Mouse (Mus musculus): Measurements from ENCODE around the gene Gm42421.

Gm42421 gene

GRCm38 (mm10) chr5:143936156-143936555 lies 8.2 kb downstream of the Gm42421 start:
- DNase-seq (ENCODE audit: low read depth, low spot score), result no peak

- DNase-seq (ENCODE audit: low read depth, low spot score), result no peak
Measured at GRCm38 (mm10) chr5:143941588-143941987, 13.6 kb downstream of the Gm42421 start.

GRCm38 (mm10) chr5:143943231-143944125 lies 15.5 kb downstream of the Gm42421 start:
- DNase-seq (ENCODE audit: low read depth, low spot score), result no peak

- DNase-seq (ENCODE audit: low read depth, low spot score), result no peak
Measured at GRCm38 (mm10) chr5:143948361-143948760, 20.4 kb downstream of the Gm42421 start.

- no peak for DNase-seq (ENCODE audit: low read depth, low spot score)
Measured at GRCm38 (mm10) chr5:143950016-143950415, 22.0 kb downstream of the Gm42421 start.

- no peak for DNase-seq (ENCODE audit: low read depth, low spot score)
Measured at GRCm38 (mm10) chr5:143957101-143957500, 29.1 kb downstream of the Gm42421 start.

GRCm38 (mm10) chr5:143959551-143959950 lies 31.6 kb downstream of the Gm42421 start:
- DNase-seq (ENCODE audit: low read depth, low spot score), result no peak

- no peak for DNase-seq (ENCODE audit: low read depth, low spot score)
Measured at GRCm38 (mm10) chr5:143961176-143961575, 33.2 kb downstream of the Gm42421 start.

- no peak for DNase-seq (ENCODE audit: low read depth, low spot score)
Measured at GRCm38 (mm10) chr5:143965586-143966345, 37.8 kb downstream of the Gm42421 start.

GRCm38 (mm10) chr5:143966671-143967070 lies 38.7 kb downstream of the Gm42421 start:
- DNase-seq (ENCODE audit: low read depth, low spot score), result no peak

GRCm38 (mm10) chr5:143972628-143973027 lies 44.7 kb downstream of the Gm42421 start:
- DNase-seq (ENCODE audit: low read depth, low spot score), result no peak

GRCm38 (mm10) chr5:143974931-143975630 lies 47.1 kb downstream of the Gm42421 start:
- DNase-seq (ENCODE audit: low read depth, low spot score), result peak; percentile 84

- no peak for DNase-seq (ENCODE audit: low read depth, low spot score)
Measured at GRCm38 (mm10) chr5:143975631-143975933, 47.6 kb downstream of the Gm42421 start.

GRCm38 (mm10) chr5:143976232-143976631 lies 48.3 kb downstream of the Gm42421 start:
- no peak for DNase-seq (ENCODE audit: low read depth, low spot score)

- no peak for DNase-seq (ENCODE audit: low read depth, low spot score)
Measured at GRCm38 (mm10) chr5:143976726-143977431, 48.9 kb downstream of the Gm42421 start.

GRCm38 (mm10) chr5:143980858-143981257 lies 52.9 kb downstream of the Gm42421 start:
- DNase-seq (ENCODE audit: low read depth, low spot score), result peak; percentile 39

GRCm38 (mm10) chr5:143982361-143982760 lies 54.4 kb downstream of the Gm42421 start:
- DNase-seq (ENCODE audit: low read depth, low spot score), result no peak

- DNase-seq (ENCODE audit: low read depth, low spot score), result no peak
Measured at GRCm38 (mm10) chr5:143985381-143985780, 57.4 kb downstream of the Gm42421 start.
